Mouse (Mus musculus) G1E-ER4 (cell line): ENCODE measurements around the gene Mettl13. TPM values are rescaled to one million over a fixed set of nuclear protein-coding genes. Genes with fewer than 3 reads are reported as not detected.

Source experiments
- GATA1 ChIP-seq: IDR thresholded peaks from one replicate; pipeline ENCODE4 v1.8.0; 2012; ENCODE audit warnings: low read length, inconsistent platforms
- polyA plus RNA-seq: library from polyadenylated mRNA; stranded (reverse); fragments of >175 nt; gene quantifications from 2 replicates; pipeline ENCODE4 v1.2.3, GENCODE M21; 2012

Mettl13 gene
- 16.9 and 27.0 TPM in 2 replicates for polyA plus RNA-seq

DNA sequence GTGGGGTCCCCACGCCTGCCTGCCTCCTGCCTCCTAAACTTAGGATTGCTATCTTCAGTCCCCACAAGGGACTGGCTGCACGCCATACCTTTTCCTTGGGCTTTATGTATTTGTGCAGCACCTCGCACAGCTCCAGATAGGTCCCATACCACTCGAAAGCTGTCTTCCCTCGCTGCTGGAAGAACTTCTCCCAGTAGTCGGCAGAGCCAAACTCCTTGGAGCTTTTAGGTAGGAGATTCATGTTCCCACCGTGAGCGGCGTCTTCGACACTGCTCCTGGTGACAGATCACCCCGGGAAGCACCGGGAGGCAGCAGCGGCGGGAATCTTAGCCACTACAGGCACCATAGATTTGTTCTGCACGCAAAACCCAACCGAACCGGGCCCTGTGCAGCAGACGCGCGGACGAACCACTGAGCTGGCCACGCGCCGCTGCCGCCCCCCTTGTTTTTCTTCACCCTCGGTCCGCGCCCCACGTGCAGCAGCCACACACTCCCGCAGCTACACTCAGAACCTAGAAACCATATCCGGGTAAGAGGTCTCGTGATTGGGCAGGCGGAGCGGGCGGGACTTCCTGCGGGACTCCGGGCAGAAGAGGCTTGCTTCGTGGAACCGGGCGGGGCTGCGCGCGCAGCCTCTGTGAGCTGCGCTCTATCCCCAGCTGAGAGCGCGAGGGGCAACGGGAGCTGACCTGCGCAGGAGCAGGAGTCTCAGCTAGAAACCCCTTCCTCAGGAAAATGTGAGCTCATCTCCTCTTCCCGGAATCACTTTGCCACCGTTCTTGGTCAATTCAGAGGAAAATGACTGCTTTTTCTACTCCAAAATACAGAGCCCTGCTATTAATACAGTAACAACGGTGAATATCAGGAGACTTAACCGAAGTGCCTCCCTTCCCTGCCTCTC lies at the start of gene Mettl13:
Gene Mettl13, minus strand, starts transcription at position 536 of the 901 bp plus-strand sequence.
- TF ChIP-seq GATA1 = no peak

DNA sequence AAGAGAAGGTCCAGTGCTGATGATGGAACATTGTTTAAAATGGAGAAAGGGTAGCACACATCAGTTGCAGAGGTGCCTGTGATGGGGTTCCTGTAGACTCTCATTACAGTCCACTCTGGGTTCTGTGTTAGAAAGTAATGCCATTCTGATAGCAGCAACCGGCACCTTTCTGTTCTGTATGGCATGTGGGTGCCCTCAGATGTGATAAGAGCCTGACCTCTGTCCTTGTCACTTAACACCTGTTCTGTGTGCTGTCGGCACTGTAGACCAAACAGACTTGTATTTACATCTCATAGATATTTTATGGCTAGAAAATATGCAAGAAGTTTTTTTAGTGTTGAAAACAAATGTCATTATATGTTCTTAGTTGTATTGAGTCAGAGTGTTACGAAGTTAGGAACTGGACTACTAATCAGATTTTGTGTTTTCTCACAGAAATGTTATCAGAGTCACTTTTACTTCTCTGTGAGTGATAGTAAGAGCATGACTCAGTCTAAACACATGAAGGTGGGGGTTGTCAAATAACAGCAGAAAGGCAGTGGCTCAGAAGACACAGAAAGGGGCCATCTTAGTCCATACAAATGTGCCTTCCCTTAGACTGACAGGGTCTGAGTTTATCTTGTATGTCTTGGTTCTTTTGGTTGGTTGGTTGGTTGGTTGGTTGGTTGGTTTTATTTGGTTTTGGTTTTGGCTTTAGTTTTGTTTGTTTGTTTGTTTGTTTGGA lies 49.2 kb upstream of the Mettl13 start:
- no peak for TF ChIP-seq GATA1

DNA sequence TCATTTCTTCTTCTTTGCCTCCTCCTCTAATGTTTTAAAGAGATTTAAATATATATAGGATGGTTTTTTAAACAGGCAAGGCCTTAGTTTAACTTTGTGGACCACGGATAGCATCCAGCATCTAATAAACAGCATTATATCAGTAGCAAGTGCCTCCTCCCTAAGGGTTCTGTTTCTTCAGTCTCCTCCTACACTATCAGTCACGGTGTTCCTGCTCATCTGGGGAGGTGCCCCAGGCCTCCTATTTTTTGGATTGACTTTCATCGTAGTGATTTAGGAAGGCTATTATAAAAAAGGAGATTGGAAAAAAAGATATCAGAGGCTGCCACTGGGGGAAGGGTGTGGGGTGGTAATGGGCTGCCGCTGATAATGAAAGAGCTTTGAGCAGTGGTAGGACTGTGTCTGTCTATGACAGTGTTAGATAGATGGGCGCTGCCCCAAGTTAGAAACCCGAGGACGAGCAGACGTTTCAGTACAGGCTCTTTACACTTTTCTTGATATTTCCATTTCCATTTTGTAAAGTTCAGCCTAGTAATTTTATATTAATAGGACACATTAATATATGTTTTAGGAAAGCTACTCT lies 42.2 kb upstream of the Mettl13 start:
- no peak for TF ChIP-seq GATA1

DNA sequence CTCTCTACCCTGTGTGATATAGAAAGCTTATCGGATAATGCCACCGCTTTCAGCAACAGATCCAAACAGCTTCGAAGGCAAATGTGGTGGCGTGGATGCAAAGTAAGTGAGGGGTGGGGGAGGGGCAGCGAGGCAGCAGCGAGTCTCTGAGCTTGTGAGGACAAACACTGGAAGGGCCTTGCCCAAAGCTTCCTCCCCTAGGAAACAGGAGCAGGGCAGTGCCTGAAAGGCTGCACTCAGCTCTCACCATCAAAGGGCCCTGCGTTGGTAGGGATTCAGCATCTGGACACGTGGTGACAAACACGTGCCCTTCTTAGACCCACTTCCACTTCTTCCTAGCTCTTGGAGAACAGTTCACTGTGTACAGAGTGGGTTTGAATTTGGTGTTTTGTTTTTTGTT lies 41.1 kb upstream of the Mettl13 start:
- no peak for TF ChIP-seq GATA1

DNA sequence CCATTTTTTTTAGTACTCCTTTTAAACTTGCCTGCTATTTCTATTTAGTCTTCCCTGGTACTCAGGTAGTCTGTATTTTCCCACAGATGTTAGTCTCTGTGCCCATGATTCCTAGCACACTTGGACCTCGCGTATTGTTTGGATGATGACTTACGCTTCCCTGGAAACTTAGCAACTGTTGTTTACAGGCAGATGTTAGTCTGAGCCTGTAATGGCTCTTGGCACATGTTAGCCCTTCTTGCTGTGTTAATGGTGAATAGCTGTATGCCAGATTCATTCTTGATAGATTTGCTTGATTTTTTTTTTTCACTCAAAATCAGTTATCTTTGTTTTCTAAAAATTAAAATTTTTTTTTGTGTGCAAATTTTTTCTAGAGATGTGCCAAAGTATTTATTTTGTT lies 40.3 kb upstream of the Mettl13 start:
- TF ChIP-seq GATA1 = no peak

DNA sequence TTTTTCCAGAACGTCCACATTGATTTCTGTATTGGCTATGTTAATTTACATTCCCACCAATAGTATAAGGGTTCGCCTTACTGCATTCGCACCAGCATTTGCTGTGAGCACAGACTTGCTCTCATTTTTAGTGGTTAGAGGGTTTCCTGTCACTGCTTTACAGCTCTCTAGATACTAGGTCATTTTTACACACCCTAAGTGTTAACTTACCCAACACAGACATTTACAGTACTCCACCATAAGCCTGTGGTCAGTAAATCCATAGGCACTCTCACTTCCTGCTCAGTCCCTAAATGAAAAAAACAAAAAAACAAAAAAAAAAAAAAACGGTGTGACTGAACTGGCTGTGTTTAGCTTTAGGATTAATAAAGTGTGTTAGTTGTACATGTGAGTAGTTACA lies 37.9 kb upstream of the Mettl13 start:
- no peak for TF ChIP-seq GATA1

DNA sequence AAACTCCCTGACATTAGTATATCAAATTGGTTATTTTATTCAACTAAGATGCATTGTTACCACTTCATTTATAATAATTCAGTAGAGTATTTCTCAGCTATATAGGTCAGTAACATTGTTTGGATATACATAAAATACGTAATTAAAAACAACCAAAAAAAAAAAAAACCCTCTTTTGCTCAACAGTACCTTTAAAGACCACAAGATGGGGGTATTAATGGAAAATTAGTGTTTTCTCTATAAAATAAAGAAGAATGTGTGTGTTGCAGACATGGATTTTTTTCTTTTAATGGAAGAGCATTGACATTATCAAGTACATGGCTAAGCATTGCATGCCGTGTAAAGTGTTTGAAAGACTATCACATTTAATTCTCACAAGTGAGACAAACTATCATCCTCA lies 34.5 kb upstream of the Mettl13 start:
- TF ChIP-seq GATA1 = no peak

DNA sequence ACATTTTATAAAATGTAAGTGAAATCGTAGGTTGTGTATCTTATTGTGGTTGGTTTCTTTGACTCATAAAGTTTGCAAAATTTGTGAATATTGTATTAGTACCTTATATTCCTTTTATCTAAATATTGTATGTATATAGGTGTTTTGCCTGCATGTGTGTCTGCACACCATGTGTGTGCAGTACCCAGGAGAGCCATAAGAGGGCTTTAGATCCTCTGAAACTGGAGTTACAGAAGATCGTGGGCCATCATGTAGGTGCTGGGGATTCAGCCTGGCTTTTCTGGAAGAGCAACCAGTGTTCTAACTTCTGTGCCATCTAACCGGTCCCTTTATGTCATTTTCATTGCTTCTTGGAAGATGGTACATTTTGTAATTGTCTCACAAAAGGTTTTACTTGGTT lies 26.7 kb upstream of the Mettl13 start:
- TF ChIP-seq GATA1 = no peak

DNA sequence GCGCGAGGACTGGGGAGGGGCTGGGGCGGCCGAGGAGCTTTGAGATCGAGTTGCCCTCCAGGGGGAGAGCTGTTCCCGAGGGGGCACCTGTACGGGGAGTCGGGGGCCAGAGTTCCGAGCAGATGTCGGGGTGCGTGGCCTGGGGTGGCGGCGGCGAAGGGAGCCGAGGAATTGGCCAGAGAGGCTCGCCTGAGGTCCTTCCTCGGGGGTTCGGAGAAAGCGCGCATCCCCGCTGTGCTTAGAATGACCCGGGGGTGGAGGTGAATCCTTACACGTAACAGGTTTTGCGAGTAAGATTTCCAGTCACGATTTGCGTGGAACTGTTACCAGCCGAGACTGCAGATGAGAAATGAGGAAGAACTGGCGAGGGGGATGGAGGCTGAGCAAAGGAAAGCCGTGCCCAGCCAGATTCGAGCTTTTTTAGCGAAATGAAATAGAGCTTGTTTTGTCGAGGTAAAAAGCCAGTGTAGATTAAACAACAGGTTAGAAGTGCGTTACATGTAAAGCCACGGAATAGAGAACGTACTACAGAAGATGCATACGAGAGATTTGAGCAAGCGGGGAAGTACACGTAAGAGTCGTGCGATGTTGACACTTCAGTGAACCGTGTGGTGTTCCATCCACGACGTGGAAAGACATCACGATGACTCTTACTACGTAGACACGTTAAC lies 22.7 kb upstream of the Mettl13 start:
- TF ChIP-seq GATA1 = no peak

DNA sequence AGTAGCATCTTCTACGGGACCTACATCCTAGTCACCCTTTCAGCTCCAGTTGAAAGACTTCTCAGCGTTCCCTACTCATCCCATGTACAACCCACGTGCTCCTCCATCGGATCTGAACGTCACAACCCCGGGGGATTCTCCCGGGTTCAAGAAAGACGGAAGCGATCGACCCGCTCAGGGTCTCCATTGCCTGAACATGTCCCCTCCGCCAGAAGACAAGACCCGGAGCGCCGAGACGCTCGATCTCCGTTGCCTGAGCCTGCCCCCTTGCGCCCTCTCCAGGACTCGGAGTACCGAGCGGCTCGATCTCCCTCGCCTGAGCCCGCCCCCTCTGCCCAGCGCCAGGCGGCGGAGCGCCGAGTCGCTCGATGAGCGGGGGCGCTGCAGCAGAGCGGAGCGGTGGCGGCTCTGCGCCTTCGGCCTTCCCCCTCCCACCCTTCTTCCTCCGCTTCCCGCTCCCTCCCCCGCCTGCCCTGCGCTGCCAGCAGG lies 22.0 kb upstream of the Mettl13 start, which contains the start of gene Vamp4:
Gene Vamp4, plus strand, starts transcription at position 256 of the 489 bp plus-strand sequence.
- no peak for TF ChIP-seq GATA1

DNA sequence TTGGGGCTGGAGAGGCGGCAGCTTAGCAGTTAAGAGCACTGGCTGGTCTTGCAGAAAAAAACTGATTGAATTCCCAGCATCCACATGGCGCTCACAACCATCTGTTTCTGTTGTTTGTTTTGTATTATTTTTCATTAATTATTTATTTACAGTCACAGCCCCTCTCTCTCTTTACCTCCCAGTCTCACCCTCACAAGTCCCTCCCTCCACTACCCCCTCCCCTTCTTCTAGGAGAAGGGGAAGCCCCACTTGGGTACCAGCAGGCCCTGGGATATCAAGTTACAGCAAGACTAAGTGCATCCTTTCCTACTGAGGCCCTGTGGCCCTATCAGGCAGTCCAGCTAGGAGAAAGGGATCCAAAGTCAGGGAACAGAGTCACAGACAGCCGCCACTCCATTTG lies 19.0 kb upstream of the Mettl13 start:
- TF ChIP-seq GATA1 = no peak

DNA sequence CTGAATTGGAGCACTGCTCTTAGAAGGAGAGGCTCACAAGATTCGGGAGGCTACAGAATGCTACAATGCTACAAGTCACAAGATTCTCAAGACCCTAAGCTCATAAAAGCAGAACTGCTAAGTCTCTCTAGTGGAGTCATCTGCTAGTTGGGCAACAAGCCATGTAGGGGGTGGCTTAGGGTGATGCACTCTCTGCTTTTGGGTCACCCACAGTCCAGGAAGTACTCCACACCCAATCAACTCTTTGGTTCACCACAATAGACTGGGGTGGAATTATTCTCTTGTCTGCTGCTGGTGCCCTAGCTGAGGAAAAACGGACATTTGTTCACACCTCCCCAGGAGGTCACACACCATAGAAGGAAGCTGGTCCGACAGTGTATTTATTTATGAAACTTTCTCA lies 16.6 kb upstream of the Mettl13 start:
- TF ChIP-seq GATA1 = no peak

DNA sequence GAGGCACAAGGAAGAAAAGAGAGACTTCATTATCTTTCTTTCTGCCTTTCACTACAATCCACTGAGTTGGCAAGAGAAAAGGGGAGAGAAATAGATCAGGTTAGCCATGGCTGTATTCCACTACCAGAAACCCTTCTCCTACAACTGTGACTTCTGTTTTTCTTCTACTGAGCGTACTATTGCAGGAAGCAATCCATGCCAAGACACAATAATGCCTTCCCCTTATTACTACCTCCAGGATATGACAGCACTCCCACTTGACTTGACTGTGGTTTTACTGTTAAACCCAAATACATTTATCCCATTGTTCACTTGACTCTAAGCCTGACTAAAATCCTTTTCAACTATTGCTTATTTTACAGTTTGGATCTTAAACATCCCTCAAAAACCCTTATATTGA lies 14.9 kb upstream of the Mettl13 start:
- no peak for TF ChIP-seq GATA1

DNA sequence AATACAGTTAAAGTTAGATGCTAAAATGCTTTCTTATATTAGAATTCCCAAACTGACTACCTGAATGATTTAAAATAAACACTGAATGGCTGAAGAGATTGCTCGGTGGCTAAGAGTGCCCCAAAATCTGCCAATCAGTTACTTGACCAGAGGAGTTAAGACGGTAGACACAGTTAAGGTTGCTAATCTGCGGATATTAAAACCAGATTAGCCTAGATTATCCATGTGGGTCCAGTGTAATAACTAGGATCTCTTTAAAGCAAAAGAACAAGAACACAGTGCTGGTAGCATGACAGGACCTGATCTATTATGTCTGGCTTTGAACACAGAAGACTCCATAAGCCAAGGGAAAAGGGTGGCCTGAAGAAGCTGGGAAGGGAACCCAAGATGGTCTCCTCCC lies 5.8 kb upstream of the Mettl13 start:
- TF ChIP-seq GATA1 = no peak

DNA sequence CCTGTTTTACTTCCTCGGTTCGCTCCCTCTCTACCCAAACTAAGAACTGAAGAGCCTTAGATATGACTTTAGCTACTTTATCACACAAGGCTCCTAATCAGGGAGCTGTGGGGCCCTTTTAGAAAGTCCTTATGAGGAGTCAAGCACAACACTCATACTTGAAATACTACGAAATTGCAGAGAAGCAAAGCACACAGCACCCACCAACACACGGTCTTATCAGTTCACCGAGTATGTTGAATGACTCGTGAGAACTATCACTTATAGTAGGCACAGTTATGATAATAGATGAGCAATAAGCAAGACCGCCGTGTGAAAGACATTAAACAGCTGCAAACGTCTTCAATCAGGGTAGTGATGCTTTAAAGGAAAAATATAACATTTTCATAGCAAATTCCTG lies 4.6 kb upstream of the Mettl13 start:
- TF ChIP-seq GATA1 = no peak
